Mouse (Mus musculus) lung, postnatal 0 days (tissue): ENCODE results near the gene Fbxw7. TPM values are rescaled to one million over a fixed set of nuclear protein-coding genes. Genes with fewer than 3 reads are reported as not detected.

Source experiments
- ATAC-seq: fragments of 200-750 bp; cut with Nextera tagmentation; 2 replicates; pipeline ENCODE4 v1.8.0; 2017; ENCODE audit warnings: moderate library complexity
- DNase-seq: peaks from one replicate; pipeline ENCODE4 v3.0.0-alpha.2; 2016; ENCODE audit warnings: low spot score
- H3K27ac ChIP-seq: fragments of 300-500 bp; sonication (generic); 2 replicates; pipeline ENCODE4 v1.5.1; 2014; ENCODE audit warnings: antibody characterized with exemption, mild to moderate bottlenecking, low read length, mixed read lengths
- H3K27me3 ChIP-seq: fragments of 300-500 bp; sonication (generic); replicated peaks from 2 replicates; pipeline ENCODE4 v1.6.1; 2014; ENCODE audit warnings: low read length, mixed read lengths; ENCODE audit not compliant: insufficient read depth
- H3K36me3 ChIP-seq: fragments of 300-500 bp; sonication (generic); 2 replicates; pipeline ENCODE4 v1.6.1; 2014; ENCODE audit warnings: low read length, mixed read lengths; ENCODE audit not compliant: insufficient read depth
- H3K4me1 ChIP-seq: fragments of 300-500 bp; sonication (generic); 2 replicates; pipeline ENCODE4 v1.6.1; 2014; ENCODE audit warnings: antibody characterized with exemption, low read depth, low read length, mixed read lengths; ENCODE audit not compliant: insufficient read depth
- H3K4me2 ChIP-seq: fragments of 300-500 bp; sonication (generic); replicated peaks from 2 replicates; pipeline ENCODE4 v1.6.1; 2014; ENCODE audit warnings: low read depth, mild to moderate bottlenecking, low read length, moderate library complexity, mixed read lengths
- H3K4me3 ChIP-seq: fragments of 300-500 bp; sonication (generic); 2 replicates; pipeline ENCODE4 v1.5.1; 2014; ENCODE audit warnings: low read depth, low read length
- H3K9ac ChIP-seq: fragments of 300-500 bp; sonication (generic); replicated peaks from 2 replicates; pipeline ENCODE4 v1.6.1; 2014; ENCODE audit warnings: low read depth, mild to moderate bottlenecking
- H3K9me3 ChIP-seq: fragments of 300-500 bp; sonication (generic); 2 replicates; pipeline ENCODE4 v1.6.1; 2016; ENCODE audit warnings: low read length, mixed read lengths
- CTCF ChIP-seq: IDR thresholded peaks from 2 replicates; pipeline ENCODE4 v1.5.1; 2016; ENCODE audit warnings: antibody characterized with exemption, mild to moderate bottlenecking
- EP300 ChIP-seq: IDR thresholded peaks from 2 replicates; pipeline ENCODE4 v1.6.1; 2016; ENCODE audit warnings: antibody characterized with exemption, mild to moderate bottlenecking, control low read depth
- WGBS: fragments of 180-500 bp; shearing (Covaris S2); extraction: QIAGEN DNeasy Blood & Tissue Kit; methylation state at CpG from one replicate; pipeline ENCODE4 v1.1.7; 2014; 5-methylcytosine and 5-hydroxymethylcytosine counted together
- polyA plus RNA-seq: library from polyadenylated mRNA; unstranded; fragments of >200 nt; fragmentation: Nextera tagmentation; extraction: Ambion mirVana; gene quantifications from 2 replicates; pipeline ENCODE4 v1.2.1, GENCODE M21; 2015

Fbxw7 gene
- polyA plus RNA-seq, 1 experiment from 2014 or later: 8.2 TPM

- Histone ChIP-seq H3K9me3 (no peaks in the 10 kb centered on the region), H3K27ac (no peak overlapping the region), H3K4me1 (peaks cover 3% of the 10 kb centered on the region; the same call in 1 of the 2 replicates), H3K4me3 (no peak overlapping the region), H3K36me3 (no peaks in the 10 kb centered on the region), H3K27me3 (no peaks in the 10 kb centered on the region), H3K4me2 (no peak overlapping the region), H3K9ac (no peak overlapping the region)
- DNase-seq: no peak
- no peak for ATAC-seq
- 47% methylated on average over 1 of the region's 1 CpGs for WGBS
- TF ChIP-seq EP300 (no peak), CTCF (no peak)
Measured at GRCm38 (mm10) chr3:84867434-84867975, 52.4 kb downstream of the Fbxw7 start.

- no peak overlapping the region for H3K27ac ChIP-seq
Measured at GRCm38 (mm10) chr3:84867991-84868390, 52.9 kb downstream of the Fbxw7 start.

GRCm38 (mm10) chr3:84870126-84870525 is 55.1 kb downstream of the Fbxw7 start:
- Histone ChIP-seq H3K36me3 (no peaks in the 10 kb centered on the region), H3K27ac (no peak overlapping the region), H3K4me2 (no peak overlapping the region), H3K9ac (no peak overlapping the region), H3K4me3 (no peak overlapping the region), H3K27me3 (no peaks in the 10 kb centered on the region), H3K4me1 (peaks cover 3% of the 10 kb centered on the region; the same call in 1 of the 2 replicates), H3K9me3 (no peaks in the 10 kb centered on the region)
- DNase-seq: peak; percentile 31
- no peak for ATAC-seq
- no peak for TF ChIP-seq EP300
- TF ChIP-seq CTCF: peak; percentile 51

More at GRCm38 (mm10) chr3:84867991-84868390, 52.9 kb downstream of the Fbxw7 start:
- Histone ChIP-seq H3K4me1 (peaks cover 3% of the 10 kb centered on the region; the same call in 1 of the 2 replicates), H3K36me3 (no peaks in the 10 kb centered on the region), H3K27me3 (no peaks in the 10 kb centered on the region), H3K9me3 (no peaks in the 10 kb centered on the region), H3K4me2 (no peak overlapping the region), H3K9ac (no peak overlapping the region), H3K4me3 (no peak overlapping the region)
- ATAC-seq (no peak), DNase-seq (no peak)
- TF ChIP-seq CTCF (no peak), EP300 (no peak)
- WGBS: 50% methylated on average over 1 of the region's 1 CpGs

- Histone ChIP-seq H3K4me2 (peak overlapping the region; percentile 8; the same call in 1 of the 2 replicates), H3K9ac (no peak overlapping the region), H3K36me3 (no peaks in the 10 kb centered on the region), H3K9me3 (no peaks in the 10 kb centered on the region), H3K27me3 (no peaks in the 10 kb centered on the region), H3K4me3 (0 out of 2 replicates have a peak overlapping the region, but pooled peaks have one; percentile 5), H3K27ac (0 out of 2 replicates have a peak overlapping the region, but pooled peaks have one; percentile 20), H3K4me1 (no peaks in the 10 kb centered on the region)
- TF ChIP-seq EP300: no peak
- TF ChIP-seq CTCF: no peak
- 49% methylated on average over 9 of the region's 9 CpGs for WGBS
- DNase-seq: peak; percentile 61
- peak; percentile 86 for ATAC-seq
Measured at GRCm38 (mm10) chr3:84875306-84875705, 60.2 kb downstream of the Fbxw7 start.

GRCm38 (mm10) chr3:84876211-84876610 is 61.1 kb downstream of the Fbxw7 start:
- H3K9me3 ChIP-seq: no peaks in the 10 kb centered on the region
- no peaks in the 10 kb centered on the region for H3K27me3 ChIP-seq
- TF ChIP-seq CTCF (no peak), EP300 (peak; percentile 32; the same call in 1 of the 2 replicates)
- peak; percentile 52 for DNase-seq
- WGBS: 48% methylated on average over 4 of the region's 4 CpGs
- no peak overlapping the region for H3K4me3 ChIP-seq
- no peak overlapping the region for H3K9ac ChIP-seq
- no peak overlapping the region for H3K27ac ChIP-seq
- peak; percentile 69 for ATAC-seq
- H3K4me1 ChIP-seq: no peaks in the 10 kb centered on the region
- no peak overlapping the region for H3K4me2 ChIP-seq
- H3K36me3 ChIP-seq: no peaks in the 10 kb centered on the region

- ATAC-seq (peak; percentile 74), DNase-seq (peak; percentile 49)
- no peak overlapping the region for H3K4me3 ChIP-seq
- H3K9me3 ChIP-seq: no peaks in the 10 kb centered on the region
- H3K36me3 ChIP-seq: no peaks in the 10 kb centered on the region
- no peaks in the 10 kb centered on the region for H3K27me3 ChIP-seq
- peak overlapping the region; percentile 27; the same call in 1 of the 2 replicates for H3K4me2 ChIP-seq
- WGBS: 18% methylated on average over 11 of the region's 11 CpGs
- TF ChIP-seq EP300 (no peak), CTCF (no peak)
- H3K27ac ChIP-seq: no peak overlapping the region
- H3K4me1 ChIP-seq: peaks cover 10% of the 10 kb centered on the region; the same call in 1 of the 2 replicates
- H3K9ac ChIP-seq: no peak overlapping the region
Measured at GRCm38 (mm10) chr3:84883817-84884483, 68.9 kb downstream of the Fbxw7 start.
